Mouse (Mus musculus) stomach, embryonic 16.5 days (tissue): ENCODE results near the gene Has1. TPM values are rescaled to one million over a fixed set of nuclear protein-coding genes. Genes with fewer than 3 reads are reported as not detected.

Experiments used
- ATAC-seq: fragments of 200-750 bp; cut with Nextera tagmentation; 2 replicates; pipeline ENCODE4 v1.8.0; 2017; ENCODE audit warnings: moderate number of reproducible peaks, moderate TSS enrichment; ENCODE audit not compliant: insufficient read depth, low FRiP score
- H3K27ac ChIP-seq: fragments of 300-500 bp; sonication (generic); 2 replicates; pipeline ENCODE4 v1.5.1; 2014; ENCODE audit warnings: low read length
- H3K27me3 ChIP-seq: fragments of 300-500 bp; sonication (generic); 2 replicates; pipeline ENCODE4 v1.6.1; 2014; ENCODE audit warnings: low read length, control low read depth, mixed read lengths; ENCODE audit not compliant: control insufficient read depth, insufficient read depth
- H3K36me3 ChIP-seq: fragments of 300-500 bp; sonication (generic); 2 replicates; pipeline ENCODE4 v1.6.1; 2014; ENCODE audit warnings: low read length; ENCODE audit not compliant: control insufficient read depth, insufficient read depth
- H3K4me1 ChIP-seq: fragments of 300-500 bp; sonication (generic); 2 replicates; pipeline ENCODE4 v1.6.1; 2014; ENCODE audit warnings: low read length, control low read depth, mixed read lengths; ENCODE audit not compliant: control insufficient read depth, insufficient read depth
- H3K4me2 ChIP-seq: fragments of 300-500 bp; sonication (generic); 2 replicates; pipeline ENCODE4 v1.6.1; 2014; ENCODE audit warnings: low read depth, low read length, mixed read lengths
- H3K4me3 ChIP-seq: fragments of 300-500 bp; sonication (generic); replicated peaks from 2 replicates; pipeline ENCODE4 v1.5.1; 2014; ENCODE audit warnings: mild to moderate bottlenecking, low read length
- H3K9ac ChIP-seq: fragments of 300-500 bp; sonication (generic); 2 replicates; pipeline ENCODE4 v1.6.1; 2014; ENCODE audit warnings: low read length
- H3K9me3 ChIP-seq: fragments of 300-500 bp; sonication (generic); replicated peaks from 2 replicates; pipeline ENCODE4 v1.6.1; 2016; ENCODE audit warnings: low read length, control low read depth; ENCODE audit not compliant: control insufficient read depth
- WGBS: fragments of 180-500 bp; shearing (Covaris S2); extraction: QIAGEN DNeasy Blood & Tissue Kit; methylation state at CpG from one replicate; pipeline ENCODE4 v1.1.7; 2014; 5-methylcytosine and 5-hydroxymethylcytosine counted together
- polyA plus RNA-seq: library from polyadenylated mRNA; unstranded; fragments of >200 nt; fragmentation: Nextera tagmentation; extraction: Ambion mirVana; gene quantifications from 2 replicates; pipeline ENCODE4 v1.2.1, GENCODE M21; 2015

Has1 gene
- polyA plus RNA-seq, 1 experiment from 2014 or later: 0.88 TPM

DNA sequence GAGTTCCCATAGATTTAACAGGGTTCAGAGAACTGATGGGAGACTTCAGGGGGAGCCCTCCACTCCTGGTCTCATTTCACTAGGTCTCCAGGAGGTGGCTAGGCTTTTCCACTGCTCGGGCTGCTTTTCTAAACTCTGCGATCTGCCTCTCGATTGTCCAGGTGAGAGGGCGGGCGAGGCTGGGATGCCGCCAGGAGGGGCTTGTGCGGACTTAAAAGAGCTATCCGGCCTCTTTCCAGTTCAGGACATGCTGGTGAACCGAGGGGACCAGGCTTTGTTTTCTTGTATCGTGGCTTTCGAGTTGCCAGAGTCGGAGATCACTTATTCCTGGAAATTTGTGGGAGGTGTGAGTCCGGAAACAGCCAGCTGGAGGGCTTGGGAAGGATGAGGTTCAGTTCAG, 17.6 kb downstream of the Has1 start:
- H3K36me3 ChIP-seq: peaks cover 11% of the 10 kb centered on the region; the same call in 1 of the 2 replicates
- H3K27me3 ChIP-seq: no peaks in the 10 kb centered on the region
- peak overlapping the region; percentile 76 for H3K9ac ChIP-seq
- H3K4me2 ChIP-seq: peak overlapping the region; percentile 80
- peaks cover 44% of the 10 kb centered on the region for H3K4me1 ChIP-seq
- H3K9me3 ChIP-seq: no peaks in the 10 kb centered on the region
- no peak for ATAC-seq
- H3K27ac ChIP-seq: peak overlapping the region; percentile 92
- 8% methylated on average over 13 of the region's 13 CpGs for WGBS
- H3K4me3 ChIP-seq: peak overlapping the region; percentile 51

DNA sequence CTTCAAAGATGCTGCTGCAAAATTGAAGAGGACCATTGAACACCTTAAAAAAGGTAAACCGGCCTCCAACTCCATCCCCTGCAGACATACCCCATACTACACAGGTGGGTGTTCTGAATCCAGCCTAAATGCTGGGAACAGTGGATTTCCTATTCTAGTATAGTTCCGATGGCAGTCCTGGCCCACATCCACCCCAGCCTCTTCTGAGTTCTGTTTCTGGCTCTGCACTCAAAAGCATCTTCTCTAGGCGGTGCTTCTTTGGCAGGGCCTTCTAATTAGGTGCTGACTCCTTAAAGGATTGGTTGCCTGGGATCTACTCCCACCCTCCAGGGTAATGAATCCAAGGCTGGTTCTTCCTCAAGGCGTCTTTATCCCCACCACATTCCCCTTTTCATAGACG, 18.9 kb downstream of the Has1 start:
- ATAC-seq: no peak

GRCm38 (mm10) chr17:17834896-17835295, 20.1 kb downstream of the Has1 start:
- Histone ChIP-seq H3K4me2 (no peak overlapping the region), H3K4me1 (peaks cover 63% of the 10 kb centered on the region), H3K4me3 (no peak overlapping the region), H3K9me3 (no peaks in the 10 kb centered on the region), H3K36me3 (0 out of 2 replicates have a peak, but pooled peaks cover 4% of the 10 kb centered on the region), H3K27ac (peak overlapping the region; percentile 26; the same call in 1 of the 2 replicates), H3K27me3 (no peaks in the 10 kb centered on the region), H3K9ac (no peak overlapping the region)
- 3% methylated on average over 1 of the region's 1 CpGs for WGBS
- ATAC-seq: no peak

More for the DNA sequence above, 18.9 kb downstream of the Has1 start:
- WGBS: 78% methylated on average over 5 of the region's 5 CpGs
- Histone ChIP-seq H3K4me3 (no peak overlapping the region), H3K9me3 (no peaks in the 10 kb centered on the region), H3K4me1 (peaks cover 54% of the 10 kb centered on the region), H3K4me2 (no peak overlapping the region), H3K27ac (no peak overlapping the region), H3K27me3 (no peaks in the 10 kb centered on the region), H3K9ac (no peak overlapping the region), H3K36me3 (peaks cover 6% of the 10 kb centered on the region; the same call in 1 of the 2 replicates)

GRCm38 (mm10) chr17:17830731-17831130, 24.3 kb downstream of the Has1 start:
- Histone ChIP-seq H3K27ac (no peak overlapping the region), H3K4me2 (peak overlapping the region; percentile 81), H3K9ac (0 out of 2 replicates have a peak overlapping the region, but pooled peaks have one; percentile 88), H3K27me3 (no peaks in the 10 kb centered on the region), H3K9me3 (no peaks in the 10 kb centered on the region), H3K4me3 (peak overlapping the region; percentile 78), H3K36me3 (0 out of 2 replicates have a peak, but pooled peaks cover 4% of the 10 kb centered on the region), H3K4me1 (peaks cover 38% of the 10 kb centered on the region)
- no peak for ATAC-seq
- WGBS: 57% methylated on average over 7 of the region's 7 CpGs

DNA sequence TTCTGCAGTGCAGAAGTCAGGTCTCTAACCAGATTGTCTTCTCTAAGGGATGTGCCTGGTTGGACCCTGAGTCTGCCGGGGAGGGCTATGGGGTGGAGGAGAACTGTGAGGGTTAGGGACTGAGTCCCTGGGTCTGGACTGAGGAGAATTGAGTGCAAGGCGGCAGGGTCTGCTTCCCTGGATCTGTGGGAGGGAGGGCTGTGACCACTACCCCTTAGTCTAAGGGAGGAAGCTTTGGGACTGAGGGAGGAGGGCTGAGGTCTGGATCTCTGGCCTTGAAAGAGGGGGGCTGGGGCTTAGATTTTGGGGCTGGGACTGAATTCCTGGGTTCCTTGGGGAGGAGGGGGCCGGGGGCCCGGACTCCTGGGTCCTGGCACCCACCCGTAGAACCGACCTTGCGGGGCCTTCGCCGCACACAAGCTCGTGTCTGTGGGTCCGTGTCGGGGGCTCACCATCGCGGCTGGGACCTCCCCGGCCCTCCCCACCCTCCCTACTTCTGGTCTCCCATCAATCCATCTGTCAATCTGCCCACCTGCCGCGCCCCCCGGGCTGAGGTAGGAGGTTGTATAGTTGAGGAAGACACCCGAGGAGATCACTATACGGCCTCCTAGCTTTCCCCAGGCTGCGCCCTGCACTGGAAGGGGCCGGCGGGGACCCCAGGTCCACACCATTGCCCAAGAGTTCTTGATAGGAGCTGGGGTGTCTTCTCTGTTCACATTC, 25.0 kb downstream of the Has1 start:
- 42% methylated on average over 23 of the region's 23 CpGs for WGBS
- peak overlapping the region; percentile 100; the same call in 1 of the 2 replicates for H3K27ac ChIP-seq

GRCm38 (mm10) chr17:17829052-17829785, 25.8 kb downstream of the Has1 start:
- Histone ChIP-seq H3K4me3 (peak overlapping the region; percentile 78), H3K9ac (peak overlapping the region; percentile 88), H3K27me3 (no peaks in the 10 kb centered on the region), H3K36me3 (0 out of 2 replicates have a peak, but pooled peaks cover 4% of the 10 kb centered on the region), H3K9me3 (no peaks in the 10 kb centered on the region), H3K27ac (peak overlapping the region; percentile 100), H3K4me1 (peaks cover 30% of the 10 kb centered on the region), H3K4me2 (peak overlapping the region; percentile 81)
- 3% methylated on average over 6 of the region's 6 CpGs for WGBS
- no peak for ATAC-seq

More for the DNA sequence above, 25.0 kb downstream of the Has1 start:
- Histone ChIP-seq H3K4me2 (peak overlapping the region; percentile 81), H3K9me3 (no peaks in the 10 kb centered on the region), H3K27me3 (no peaks in the 10 kb centered on the region), H3K36me3 (0 out of 2 replicates have a peak, but pooled peaks cover 4% of the 10 kb centered on the region), H3K9ac (peak overlapping the region; percentile 88), H3K4me1 (peaks cover 38% of the 10 kb centered on the region), H3K4me3 (peak overlapping the region; percentile 78)
- ATAC-seq: no peak

- Histone ChIP-seq H3K9ac (peak overlapping the region; percentile 88), H3K9me3 (no peaks in the 10 kb centered on the region), H3K4me1 (peaks cover 22% of the 10 kb centered on the region), H3K36me3 (0 out of 2 replicates have a peak, but pooled peaks cover under 1% of the 10 kb centered on the region), H3K4me2 (peak overlapping the region; percentile 81), H3K27me3 (no peaks in the 10 kb centered on the region), H3K27ac (peak overlapping the region; percentile 100), H3K4me3 (peak overlapping the region; percentile 78)
- under 1% methylated on average over 11 of the region's 15 CpGs for WGBS
- peak; percentile 78 for ATAC-seq
Measured at GRCm38 (mm10) chr17:17828191-17828981, 26.6 kb downstream of the Has1 start.

DNA sequence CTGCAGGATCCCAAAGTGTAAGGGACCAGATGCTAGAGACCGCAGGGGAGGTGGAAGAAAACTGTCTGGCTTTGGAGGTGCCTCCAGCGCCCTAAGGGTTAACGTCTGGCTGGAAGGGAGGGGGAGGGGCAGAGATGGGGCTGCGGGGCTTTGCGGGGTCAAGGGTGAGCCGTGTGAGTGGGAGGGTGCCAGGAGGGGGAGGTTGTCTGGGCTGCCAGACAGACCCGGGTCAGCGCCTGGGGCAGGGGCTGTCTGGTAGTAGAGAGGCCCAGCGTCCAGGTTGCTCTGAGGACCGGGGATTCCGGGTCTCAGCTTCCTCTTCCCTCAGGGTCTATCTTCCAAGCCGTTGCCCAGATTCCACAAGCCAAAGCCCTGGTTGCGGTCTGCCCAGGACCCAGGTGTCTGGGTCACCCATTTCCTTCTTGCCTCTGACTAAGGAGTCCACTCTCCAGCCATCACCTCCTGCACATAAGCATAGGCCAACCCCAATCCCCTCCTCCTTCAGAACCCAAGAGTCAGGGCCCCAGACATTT, 27.3 kb downstream of the Has1 start:
- H3K4me1 ChIP-seq: peaks cover 22% of the 10 kb centered on the region
- peak overlapping the region; percentile 78 for H3K4me3 ChIP-seq
- peak overlapping the region; percentile 100 for H3K27ac ChIP-seq
- ATAC-seq: peak; percentile 22; the same call in 1 of the 2 replicates
- WGBS: under 1% methylated on average over 13 of the region's 13 CpGs
- H3K36me3 ChIP-seq: no peaks in the 10 kb centered on the region
- H3K9me3 ChIP-seq: no peaks in the 10 kb centered on the region
- H3K4me2 ChIP-seq: peak overlapping the region; percentile 81
- H3K27me3 ChIP-seq: no peaks in the 10 kb centered on the region
- H3K9ac ChIP-seq: peak overlapping the region; percentile 88
